Mouse (Mus musculus) bone marrow macrophage, adult 2 months (primary cell): ENCODE measurements around the gene Ak5.

ENCODE experiments used
- CTCF ChIP-seq: IDR thresholded peaks from 2 replicates; pipeline ENCODE4 v1.5.1; 2012; ENCODE audit warnings: low read depth, mild to moderate bottlenecking, low read length, moderate library complexity
- POLR2A ChIP-seq: IDR thresholded peaks from 2 replicates; pipeline ENCODE4 v1.6.1; 2012; ENCODE audit warnings: mild to moderate bottlenecking, low read depth, low read length, borderline replicate concordance

GRCm38 (mm10) chr3:152712957-152713356 is 44.8 kb upstream of the Ak5 start:
- TF ChIP-seq CTCF (no peak), POLR2A (no peak)
